Mouse (Mus musculus): ENCODE results near the gene Ubr7.

GRCm38 (mm10) chr12:102784899-102785592 is 27.3 kb downstream of the Ubr7 start:
- TF ChIP-seq CTCF (IDR thresholded peaks at IDR 0.05; ENCODE audit: low read depth), result no peak
- TF ChIP-seq EP300 (optimal IDR thresholded peaks at IDR 0.05), result no peak

Measured in stomach, postnatal 0 days (tissue).